Mouse (Mus musculus): Measurements from ENCODE around the gene Runx2. TPM values are rescaled to one million over a fixed set of nuclear protein-coding genes. Genes with fewer than 3 reads are reported as not detected.

Gene Runx2
- polyA plus RNA-seq (2021; fragmentation: Nextera tagmentation) = 0.93 and 2.6 TPM in 2 replicates
- long read RNA-seq, experiment 1, partial matches to known transcripts = 0 of 1 reads
- long read RNA-seq, experiment 1, other reads (novel, unspliced or antisense) = 1 of 1 reads
- long read RNA-seq, experiment 2, partial matches to known transcripts = 1 of 14 reads
- long read RNA-seq, experiment 2, other reads (novel, unspliced or antisense) = 11 of 14 reads

DNA sequence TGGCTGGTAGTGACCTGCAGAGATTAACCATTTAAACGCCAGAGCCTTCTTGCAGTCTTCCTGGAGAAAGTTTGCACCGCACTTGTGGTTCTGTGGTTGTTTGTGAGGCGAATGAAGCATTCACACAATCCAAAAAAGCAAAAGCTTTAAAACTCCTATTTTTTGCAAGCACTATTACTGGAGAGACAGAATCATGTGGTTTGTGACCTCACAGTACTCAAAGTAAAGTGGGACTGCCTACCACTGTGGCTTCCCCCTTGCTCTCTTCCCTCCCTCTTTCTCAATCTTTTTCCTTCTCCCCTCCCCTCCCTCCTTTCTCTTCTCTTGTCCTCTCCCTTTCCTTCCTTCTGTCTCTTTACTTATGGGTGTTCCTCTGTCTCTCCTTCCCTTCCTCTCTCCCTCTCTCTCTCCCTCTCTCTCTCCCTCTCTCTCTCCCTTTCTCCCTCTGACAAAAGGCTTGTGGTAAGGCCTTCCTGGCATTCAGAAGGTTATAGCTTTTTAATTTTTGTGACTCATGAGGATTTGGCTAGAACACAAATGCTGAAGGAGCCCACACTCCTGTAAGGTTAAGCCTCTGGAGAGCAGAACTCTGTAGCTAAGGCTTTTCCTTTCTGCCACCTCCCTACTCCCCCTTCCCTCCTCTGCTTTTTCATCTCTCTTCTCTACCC lies at the start of gene Runx2:
Runx2 (minus strand) TSS at position 290 of the 668 bp plus-strand sequence.

DNA sequence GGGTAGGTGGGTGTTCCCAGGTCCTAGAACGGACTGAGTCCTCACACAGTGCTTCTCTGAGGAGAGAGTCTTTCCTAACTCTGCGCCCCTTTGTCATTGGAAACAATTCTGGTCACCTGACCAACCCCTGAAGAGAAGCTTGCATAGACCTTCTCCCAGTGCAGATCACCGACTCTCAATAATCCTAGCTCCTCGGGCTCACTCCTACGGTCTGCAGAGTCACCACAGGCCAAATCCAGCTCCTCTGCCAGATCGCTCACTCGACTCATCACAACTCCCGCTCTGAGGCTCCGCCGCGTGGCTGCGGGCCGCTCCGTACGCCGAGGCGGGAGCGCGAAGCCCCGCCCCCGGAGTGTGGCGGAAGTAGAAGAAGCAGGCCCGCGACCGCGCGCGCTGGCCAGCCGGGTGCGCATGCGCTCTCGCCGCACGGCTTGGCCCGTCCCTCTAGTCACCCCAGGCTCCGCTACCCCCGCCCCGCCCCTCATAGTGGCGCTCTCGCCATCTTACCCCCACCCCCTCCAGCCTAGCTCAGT lies 37.8 kb downstream of the Runx2 start, which contains the start of gene Supt3:
Supt3 (plus strand) TSS at position 415 of the 533 bp plus-strand sequence.

Other genes starting within 250 kb of the Runx2 start
- gene Supt3, start 37.6 kb downstream of the Runx2 start, polyA plus RNA-seq (2021; fragmentation: Nextera tagmentation) = 7.9 and 9.0 TPM in 2 replicates

All from layer of hippocampus, adult 6 months (tissue).